Mouse (Mus musculus): ENCODE measurements at regions not wholly inside any gene's neighbourhood (a gene's known extent, or its start where the extent isn't known, plus 50 kb on each side); places are given as distances from the start of the nearest gene placed in this dataset.

- no peak for DNase-seq
These were observed 190.3 kb downstream of the Etaa1 start for GRCm38 (mm10) chr11:17763411-17763810.

- no peak for DNase-seq
These were observed 189.5 kb downstream of the Etaa1 start for GRCm38 (mm10) chr11:17764146-17764545.

- peak; percentile 44 for DNase-seq
These were observed 185.3 kb downstream of the Etaa1 start for GRCm38 (mm10) chr11:17768345-17768759.

GRCm38 (mm10) chr11:17768837-17769466 is 184.7 kb downstream of the Etaa1 start:
- no peak for DNase-seq

- no peak for DNase-seq
These were observed 156.0 kb downstream of the Etaa1 start for GRCm38 (mm10) chr11:17797632-17798031.

- no peak for DNase-seq
These were observed 145.8 kb downstream of the Etaa1 start for GRCm38 (mm10) chr11:17807851-17808250.

- no peak for DNase-seq
These were observed 141.7 kb downstream of the Etaa1 start for GRCm38 (mm10) chr11:17811829-17812559.

- DNase-seq, result no peak
These were observed 111.0 kb downstream of the Etaa1 start for GRCm38 (mm10) chr11:17842642-17843041.

- DNase-seq, result no peak
These were observed 101.3 kb downstream of the Etaa1 start for GRCm38 (mm10) chr11:17852405-17852804.

- no peak for DNase-seq
These were observed 100.3 kb downstream of the Etaa1 start for GRCm38 (mm10) chr11:17853246-17853804.

DNA sequence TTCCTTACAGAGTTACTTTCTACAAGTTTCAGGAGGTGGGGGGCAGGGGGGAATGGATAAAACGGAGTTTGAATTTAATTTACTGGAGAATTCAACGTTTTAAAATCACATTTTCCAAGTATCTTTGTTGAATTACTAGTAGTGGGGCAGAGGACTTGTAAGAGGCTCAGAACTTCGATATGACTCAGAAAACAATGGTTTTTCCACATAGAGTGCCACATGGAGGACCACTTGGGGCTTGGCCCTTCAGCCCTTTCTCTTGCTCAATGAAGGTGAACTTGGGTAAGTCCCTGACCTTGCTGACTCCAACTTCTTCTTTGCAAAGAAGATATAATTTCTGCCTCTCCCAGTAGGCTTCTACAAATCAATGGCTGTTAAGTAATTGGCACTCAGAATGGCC is 99.8 kb downstream of the Etaa1 start:
- DNase-seq, result no peak

GRCm38 (mm10) chr11:17859364-17860131 is 94.1 kb downstream of the Etaa1 start:
- DNase-seq, result peak; percentile 16

GRCm38 (mm10) chr11:17864833-17865397 is 88.8 kb downstream of the Etaa1 start:
- DNase-seq, result no peak

DNA sequence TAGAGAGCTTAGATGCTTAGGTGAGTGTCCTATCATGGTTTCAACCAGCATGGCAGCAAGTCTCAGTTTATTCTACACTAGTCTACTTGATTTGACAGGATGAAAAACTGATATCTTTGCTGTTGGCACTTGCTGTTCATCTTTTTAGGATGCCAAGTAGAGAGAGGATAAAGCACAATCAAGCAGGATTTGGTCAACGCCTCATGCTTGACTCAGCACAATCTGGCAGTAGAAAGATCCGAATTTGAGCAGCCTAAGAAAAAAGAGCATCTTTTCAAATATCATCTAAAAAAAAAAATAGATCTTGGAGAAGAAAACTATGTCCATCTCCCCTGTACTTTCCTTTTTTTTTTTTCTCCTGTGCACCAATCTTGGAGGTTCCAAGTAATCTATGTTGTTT is 83.0 kb downstream of the Etaa1 start:
- no peak for DNase-seq

- no peak for DNase-seq
These were observed 81.8 kb downstream of the Etaa1 start for GRCm38 (mm10) chr11:17871920-17872319.

- DNase-seq, result no peak
These were observed 70.4 kb downstream of the Etaa1 start for GRCm38 (mm10) chr11:17883276-17883675.
